Mouse (Mus musculus) spleen, adult 2 months (tissue): ENCODE results near the gene Snap47. TPM values are rescaled to one million over a fixed set of nuclear protein-coding genes. Genes with fewer than 3 reads are reported as not detected.

Experiments
- DNase-seq, 2 experiments: peaks; one replicate each; pipeline versions ENCODE4 v3.0.0 to v3.0.0-alpha.2; 2012 to 2021; ENCODE audit warnings: low spot score in 2 of 2, low read depth in 1 of 2
- H3K27ac ChIP-seq: fragments of 200-500 bp; 2 replicates; pipeline ENCODE4 v1.5.1; 2012; ENCODE audit warnings: low read length, inconsistent platforms; ENCODE audit not compliant: insufficient read depth
- H3K27me3 ChIP-seq: fragments of 200-500 bp; 2 replicates; pipeline ENCODE4 v1.6.1; 2012; ENCODE audit warnings: mild to moderate bottlenecking, moderate library complexity, low read length, inconsistent platforms; ENCODE audit not compliant: control insufficient read depth, insufficient read depth
- H3K36me3 ChIP-seq: fragments of 200-500 bp; 2 replicates; pipeline ENCODE4 v1.6.1; 2012; ENCODE audit warnings: mild to moderate bottlenecking, low read length, inconsistent platforms; ENCODE audit not compliant: control insufficient read depth, insufficient read depth
- H3K4me1 ChIP-seq: fragments of 200-500 bp; 2 replicates; pipeline ENCODE4 v1.6.1; 2011; ENCODE audit warnings: inconsistent platforms; ENCODE audit not compliant: control insufficient read depth, insufficient read depth, insufficient read length
- H3K4me3 ChIP-seq: fragments of 200-500 bp; 2 replicates; pipeline ENCODE4 v1.5.1; 2011; ENCODE audit warnings: mild to moderate bottlenecking, inconsistent platforms; ENCODE audit not compliant: insufficient read depth, insufficient read length; ENCODE audit errors: extremely low read depth
- CTCF ChIP-seq: fragments of 200-500 bp; IDR thresholded peaks from 2 replicates; pipeline ENCODE4 v1.5.1; 2011; ENCODE audit warnings: mild to moderate bottlenecking, inconsistent platforms; ENCODE audit not compliant: insufficient read depth, insufficient read length, insufficient replicate concordance; ENCODE audit errors: extremely low read depth
- POLR2A ChIP-seq: fragments of 200-500 bp; IDR thresholded peaks from 2 replicates; pipeline ENCODE4 v1.6.1; 2011; ENCODE audit warnings: low read depth, low read length, inconsistent platforms
- WGBS: fragments of 180-500 bp; shearing (Covaris S2); methylation state at CpG from one replicate; pipeline ENCODE4 v1.1.7; 2018; 5-methylcytosine and 5-hydroxymethylcytosine counted together
- polyA plus RNA-seq: library from polyadenylated mRNA; depleted of rRNA; stranded (reverse); fragments of >200 nt; gene quantifications from 2 replicates; pipeline ENCODE4 v1.2.3, GENCODE M21; 2012

Gene Snap47
- polyA plus RNA-seq, 1 experiment, result 10.8 TPM

DNA sequence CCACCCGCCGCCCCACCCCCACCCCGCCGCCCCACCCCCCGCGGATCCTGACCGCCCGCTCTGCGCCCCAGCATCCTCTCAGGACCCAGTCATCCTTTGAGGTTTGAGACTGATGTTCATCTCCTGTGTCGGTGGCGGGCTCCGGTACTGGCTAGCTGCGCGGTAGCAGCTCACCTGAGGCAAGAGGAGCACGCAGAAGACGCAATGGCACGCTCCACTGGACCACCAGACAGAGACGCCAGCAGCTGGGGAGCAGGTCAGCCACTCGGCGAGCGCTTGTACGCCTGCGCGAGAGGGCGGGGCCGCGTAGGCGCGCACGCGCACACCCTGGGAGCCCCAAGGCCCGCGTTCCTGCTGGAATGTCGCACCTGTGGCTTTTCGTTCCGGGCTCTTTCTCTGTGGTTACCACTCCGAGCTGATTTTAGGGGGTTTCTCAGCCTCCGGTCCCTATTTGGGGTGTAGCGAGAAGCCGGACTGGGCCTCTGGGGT lies 1.2 kb downstream of the Snap47 start, which contains the start of gene Jmjd4:
Jmjd4 (plus strand) TSS at position 305 of the 489 bp plus-strand sequence.
- H3K36me3 ChIP-seq, result peaks cover 8% of the 10 kb centered on the region
- WGBS, result under 1% methylated on average over 40 of the region's 40 CpGs

DNA sequence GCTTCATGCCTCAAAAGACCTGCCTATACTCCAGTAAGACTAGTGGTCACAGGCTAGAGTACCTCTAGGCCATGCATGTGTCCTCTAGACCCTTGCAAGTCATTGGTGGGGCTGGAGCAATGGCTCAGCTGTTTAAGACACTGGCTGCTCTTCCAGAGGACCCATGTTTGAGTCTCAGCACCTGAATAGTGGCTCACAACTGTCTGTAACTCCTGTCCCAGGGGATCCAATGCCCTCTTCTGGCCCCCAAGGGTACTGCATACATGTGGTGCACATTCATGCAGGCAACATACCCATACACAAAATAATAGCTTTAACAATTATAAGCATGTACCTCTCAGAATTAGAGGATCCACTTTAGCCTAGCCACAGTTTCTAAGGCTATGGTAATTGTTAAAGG lies 7.9 kb downstream of the Snap47 start:
- Histone ChIP-seq H3K27ac (no peak overlapping the region), H3K27me3 (no peaks in the 10 kb centered on the region), H3K36me3 (no peaks in the 10 kb centered on the region), H3K4me1 (no peaks in the 10 kb centered on the region), H3K4me3 (no peak overlapping the region)
- no peak for DNase-seq
- TF ChIP-seq CTCF, result no peak
- no peak for TF ChIP-seq POLR2A

More for the DNA sequence above, 1.2 kb downstream of the Snap47 start, which contains the start of gene Jmjd4:
- H3K27me3 ChIP-seq, result no peaks in the 10 kb centered on the region
- H3K4me3 ChIP-seq, result peak within 1 kb of the TSS; percentile 84
- H3K4me1 ChIP-seq, result peaks cover 5% of the 10 kb centered on the region; the same call in 1 of the 2 replicates
- peak within 1 kb of the TSS; percentile 68 for H3K27ac ChIP-seq
- DNase-seq, result peak; percentile 71 to 89
- TF ChIP-seq CTCF (no peak), POLR2A (peak; percentile 73)

- no peak for DNase-seq
- Histone ChIP-seq H3K4me3 (no peak overlapping the region), H3K36me3 (no peaks in the 10 kb centered on the region), H3K27me3 (no peaks in the 10 kb centered on the region), H3K4me1 (no peaks in the 10 kb centered on the region), H3K27ac (no peak overlapping the region)
- TF ChIP-seq CTCF (no peak), POLR2A (no peak)
- 89% methylated on average over 12 of the region's 12 CpGs for WGBS
These were observed 13.0 kb downstream of the Snap47 start for GRCm38 (mm10) chr11:59437954-59438353.

DNA sequence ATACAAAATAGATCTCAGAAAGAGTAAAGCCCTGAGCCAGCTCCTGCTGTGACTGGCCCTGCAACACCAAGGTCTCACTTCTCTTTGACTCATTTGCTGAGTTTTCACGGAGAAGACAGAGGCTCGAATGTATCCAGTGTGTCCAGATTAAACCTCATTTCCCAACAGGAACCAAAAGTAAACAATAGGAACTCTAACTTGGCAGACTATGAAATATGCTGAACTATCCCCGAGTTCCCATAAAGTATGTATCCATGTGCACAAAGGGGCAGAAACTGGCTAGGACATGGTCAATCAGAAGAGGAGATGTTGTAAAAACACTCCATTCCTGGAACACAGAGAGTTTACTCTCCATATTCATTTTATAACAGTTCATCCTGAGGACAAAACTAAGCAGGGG lies 18.7 kb downstream of the Snap47 start:
- Histone ChIP-seq H3K4me3 (no peak overlapping the region), H3K36me3 (0 out of 2 replicates have a peak, but pooled peaks cover 2% of the 10 kb centered on the region), H3K4me1 (no peaks in the 10 kb centered on the region), H3K27ac (no peak overlapping the region), H3K27me3 (no peaks in the 10 kb centered on the region)
- WGBS, result 78% methylated on average over 3 of the region's 3 CpGs
- no peak for TF ChIP-seq POLR2A
- no peak for TF ChIP-seq CTCF
- DNase-seq, result no peak

GRCm38 (mm10) chr11:59429959-59430358 lies 21.0 kb downstream of the Snap47 start:
- Histone ChIP-seq H3K4me3 (no peak overlapping the region), H3K36me3 (0 out of 2 replicates have a peak, but pooled peaks cover 2% of the 10 kb centered on the region), H3K27me3 (no peaks in the 10 kb centered on the region), H3K4me1 (peaks cover 3% of the 10 kb centered on the region; the same call in 1 of the 2 replicates), H3K27ac (no peak overlapping the region)
- no peak for DNase-seq
- TF ChIP-seq POLR2A, result no peak
- no peak for TF ChIP-seq CTCF
- 87% methylated on average over 1 of the region's 1 CpGs for WGBS

- WGBS, result 89% methylated on average over 9 of the region's 9 CpGs
- Histone ChIP-seq H3K36me3 (0 out of 2 replicates have a peak, but pooled peaks cover 2% of the 10 kb centered on the region), H3K4me3 (no peak overlapping the region), H3K27me3 (no peaks in the 10 kb centered on the region), H3K4me1 (peaks cover 3% of the 10 kb centered on the region; the same call in 1 of the 2 replicates), H3K27ac (no peak overlapping the region)
- TF ChIP-seq CTCF, result no peak
- no peak for TF ChIP-seq POLR2A
- DNase-seq, result no peak
These were observed 22.8 kb downstream of the Snap47 start for GRCm38 (mm10) chr11:59428057-59428660.

GRCm38 (mm10) chr11:59425671-59426101 lies 25.3 kb downstream of the Snap47 start:
- no peak overlapping the region for H3K27ac ChIP-seq
- 0 out of 2 replicates have a peak, but pooled peaks cover 2% of the 10 kb centered on the region for H3K36me3 ChIP-seq
- H3K27me3 ChIP-seq, result no peaks in the 10 kb centered on the region
- no peak overlapping the region for H3K4me3 ChIP-seq
- WGBS, result 8% methylated on average over 7 of the region's 7 CpGs
- peak; percentile 21 to 60 for DNase-seq
- H3K4me1 ChIP-seq, result peaks cover 6% of the 10 kb centered on the region; the same call in 1 of the 2 replicates
- TF ChIP-seq CTCF, result peak; percentile 13; the same call in 1 of the 2 replicates
- TF ChIP-seq POLR2A, result no peak
